Mouse (Mus musculus) stomach, adult 2 months (tissue): ENCODE results near the gene Gpr160. TPM values are rescaled to one million over a fixed set of nuclear protein-coding genes. Genes with fewer than 3 reads are reported as not detected.

Experiments used
- polyA plus RNA-seq: library from polyadenylated mRNA; depleted of rRNA; stranded (reverse); fragments of >200 nt; gene quantifications from 2 replicates; pipeline ENCODE4 v1.2.3, GENCODE M21; 2012; rRNA removed

The Gpr160 gene
- polyA plus RNA-seq, result 5.9 and 6.6 TPM in 2 replicates

GRCm38 (mm10) chr3:30855604-30856458 is at the start of gene Gpr160:
Gpr160 (plus strand) TSS chr3:30855950.

Other genes with a start within 250 kb of the Gpr160 start
- gene Lrriq4, start 211.4 kb upstream of the Gpr160 start, polyA plus RNA-seq, result not detected in 2 replicates
- gene Lrrc34, start 208.1 kb upstream of the Gpr160 start, polyA plus RNA-seq, result not detected in 2 replicates
- gene Lrrc31, start 156.1 kb upstream of the Gpr160 start, polyA plus RNA-seq, result 1.5 and 2.6 TPM in 2 replicates
- gene Samd7, start 109.7 kb upstream of the Gpr160 start, polyA plus RNA-seq, result not detected in 2 replicates
- gene Sec62, start 63.1 kb upstream of the Gpr160 start, polyA plus RNA-seq, result 3.8 and 5.9 TPM in 2 replicates
- 5.4 and 9.2 TPM in 2 replicates for gene Phc3, start 113.5 kb downstream of the Gpr160 start, polyA plus RNA-seq
- 3.2 and 4.2 TPM in 2 replicates for gene Prkci, start 139.8 kb downstream of the Gpr160 start, polyA plus RNA-seq
- 0.62 and 1.1 TPM in 2 replicates for gene Skil, start 239.1 kb downstream of the Gpr160 start, polyA plus RNA-seq